Mouse (Mus musculus) layer of hippocampus, adult 2 months (tissue): Measurements from ENCODE around the gene Mtfmt. TPM values are rescaled to one million over a fixed set of nuclear protein-coding genes. Genes with fewer than 3 reads are reported as not detected.

Experiments used
- DNase-seq, 2 experiments: peaks; one replicate each; pipeline ENCODE4 v3.0.0; 2022; ENCODE audit warnings: low spot score in 2 of 2
- H3K27ac ChIP-seq: fragments of 200-600 bp; 2 replicates; pipeline ENCODE4 v1.8.1; 2022
- H3K4me3 ChIP-seq: fragments of 200-600 bp; 2 replicates; pipeline ENCODE4 v1.8.1; 2022; ENCODE audit warnings: mild to moderate bottlenecking
- CTCF ChIP-seq: fragments of 200-600 bp; conservative IDR thresholded peaks from 2 replicates; pipeline ENCODE4 v1.8.1; 2022; ENCODE audit warnings: antibody characterized with exemption, mild to moderate bottlenecking, moderate library complexity
- long read RNA-seq, 2 experiments: library from polyadenylated mRNA; stranded (forward); transcript quantifications; one replicate each; pipeline ENCODE4 v2.0.0; 2021; ENCODE audit warnings: borderline mapping rate in 2 of 2
- total RNA-seq, 2 experiments: library from RNA; stranded (reverse); gene quantifications; 2 replicates each; pipeline ENCODE4 v1.2.3; 2021

The Mtfmt gene
- 10 to 100 TPM; 18.5 to 20.3 TPM for total RNA-seq
- long read RNA-seq, experiment 1, transcript Mtfmt-201 (9 exons, 2,042 nt), result major isoform, 9 of 10 reads
- long read RNA-seq, experiment 1, partial matches to known transcripts, result 0 of 10 reads
- long read RNA-seq, experiment 1, other reads (novel, unspliced or antisense), result 1 of 10 reads
- long read RNA-seq, experiment 2, transcript Mtfmt-201 (9 exons, 2,042 nt), result major isoform, 10 of 12 reads
- long read RNA-seq, experiment 2, partial matches to known transcripts, result 0 of 12 reads
- long read RNA-seq, experiment 2, other reads (novel, unspliced or antisense), result 1 of 12 reads

GRCm38 (mm10) chr9:65435671-65436301, at the start of gene Mtfmt:
Gene Mtfmt (plus strand): TSS chr9:65435782.
- Histone ChIP-seq H3K4me3 (peak within 1 kb of the TSS; percentile 86), H3K27ac (peak within 1 kb of the TSS; percentile 88)
- TF ChIP-seq CTCF, result no peak
- DNase-seq, result peak; percentile 91 to 93

DNA sequence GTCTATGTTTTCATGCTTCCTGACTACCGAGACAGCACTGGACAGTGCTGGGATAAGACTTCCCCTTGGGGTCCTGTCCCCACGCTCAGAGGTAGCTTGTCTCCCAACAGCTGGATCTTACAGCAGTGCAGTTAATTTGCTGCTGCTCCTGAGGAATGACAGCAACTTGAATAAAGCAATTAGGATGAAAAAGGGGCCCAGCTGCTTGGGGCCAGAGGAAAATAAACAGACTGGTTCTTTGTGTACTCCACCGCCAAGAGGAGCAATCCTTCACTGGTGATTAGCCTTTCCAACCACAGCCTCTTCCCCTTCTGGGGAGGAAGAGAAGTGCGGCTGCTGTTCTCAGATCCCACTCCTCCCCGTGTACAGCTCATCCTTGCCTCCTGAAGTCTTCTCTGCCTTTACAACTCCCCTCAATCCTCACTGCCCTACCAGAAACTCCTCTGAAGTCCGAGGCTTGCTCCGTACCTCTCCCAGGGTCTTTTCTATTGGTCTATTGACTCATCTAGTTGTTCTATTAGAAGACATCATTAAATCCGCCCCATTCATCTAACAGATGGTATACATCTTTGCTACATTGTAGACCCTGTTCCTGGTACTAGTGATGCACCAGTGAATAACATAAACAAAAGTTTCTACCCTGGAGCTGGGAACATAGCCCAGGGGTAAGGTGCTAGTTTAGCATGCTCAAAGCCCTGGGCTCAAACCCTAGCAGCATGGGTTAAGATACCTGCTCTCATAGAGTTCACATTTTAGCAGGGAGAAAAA, 49.0 kb upstream of the Mtfmt start:
- TF ChIP-seq CTCF, result peak; percentile 47
- Histone ChIP-seq H3K4me3 (no peak overlapping the region), H3K27ac (no peak overlapping the region)
- no peak for DNase-seq

- TF ChIP-seq CTCF, result no peak
- DNase-seq, result no peak
- Histone ChIP-seq H3K4me3 (peak overlapping the region; percentile 30), H3K27ac (no peak overlapping the region)
Observed at GRCm38 (mm10) chr9:65390752-65391612, 44.6 kb upstream of the Mtfmt start.

GRCm38 (mm10) chr9:65391613-65391964, 44.0 kb upstream of the Mtfmt start, which contains the start of gene Kbtbd13:
Gene Kbtbd13 (minus strand): TSS chr9:65391652.
- Histone ChIP-seq H3K4me3 (peak within 1 kb of the TSS; percentile 30), H3K27ac (no peak within 1 kb of the TSS)
- DNase-seq, result no peak
- TF ChIP-seq CTCF, result no peak

GRCm38 (mm10) chr9:65392638-65393364, 42.8 kb upstream of the Mtfmt start:
- DNase-seq, result peak; percentile 37 to 68
- H3K27ac ChIP-seq, result no peak overlapping the region
- peak; percentile 86 for TF ChIP-seq CTCF

DNA sequence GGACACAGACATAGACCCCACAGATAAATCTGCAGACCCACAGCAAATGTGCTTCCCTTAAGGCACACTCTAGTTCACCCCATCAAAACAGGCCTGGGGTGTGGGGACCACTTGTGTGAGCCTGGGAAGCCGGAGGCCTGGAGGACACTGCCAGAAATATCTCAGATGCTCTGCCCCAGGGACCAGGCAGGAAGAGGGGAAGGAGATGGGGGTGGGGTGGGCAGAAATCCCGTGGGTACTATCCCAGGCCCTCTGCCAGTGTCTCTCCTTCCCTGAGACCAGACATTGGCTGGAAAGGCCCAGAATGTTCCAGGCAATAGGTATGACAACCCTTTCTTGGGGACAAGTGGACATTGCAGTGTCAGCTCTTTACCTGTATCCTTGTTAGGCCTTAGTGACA, 42.0 kb upstream of the Mtfmt start:
- no peak for TF ChIP-seq CTCF
- Histone ChIP-seq H3K27ac (no peak overlapping the region), H3K4me3 (no peak overlapping the region)
- DNase-seq, result no peak

More at GRCm38 (mm10) chr9:65392638-65393364, 42.8 kb upstream of the Mtfmt start:
- no peak overlapping the region for H3K4me3 ChIP-seq

- H3K4me3 ChIP-seq, result no peak overlapping the region
- H3K27ac ChIP-seq, result no peak overlapping the region
- TF ChIP-seq CTCF, result no peak
- no peak for DNase-seq
Observed at GRCm38 (mm10) chr9:65394360-65394759, 41.2 kb upstream of the Mtfmt start.

DNA sequence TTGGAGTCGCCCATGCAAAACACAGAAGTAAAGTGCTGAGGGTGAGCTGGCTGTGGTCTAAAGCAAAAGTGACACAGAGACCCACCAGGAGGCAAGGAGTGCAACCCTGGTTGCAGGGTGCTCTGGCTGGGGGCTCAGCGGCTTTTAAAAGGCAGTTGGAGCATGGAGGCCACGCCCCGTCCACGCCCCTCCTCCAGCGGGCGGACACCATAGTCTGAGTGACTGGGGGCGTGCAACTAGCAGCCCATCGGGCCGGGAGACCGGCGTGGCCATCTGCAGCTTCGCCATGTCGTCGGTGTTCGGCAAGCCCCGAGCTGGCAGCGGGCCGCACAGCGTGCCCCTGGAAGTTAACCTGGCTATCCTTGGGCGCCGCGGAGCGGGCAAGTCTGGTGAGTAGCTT, 37.3 kb upstream of the Mtfmt start, which contains the start of gene Rasl12:
TSS of gene Rasl12 (plus strand) at position 228 of the 400 bp plus-strand sequence.
- Histone ChIP-seq H3K4me3 (peak within 1 kb of the TSS; percentile 64), H3K27ac (peak within 1 kb of the TSS; percentile 62; the same call in 1 of the 2 replicates)
- TF ChIP-seq CTCF, result no peak
- peak in 1 of 2 experiments; percentile 20 for DNase-seq

- no peak for TF ChIP-seq CTCF
- DNase-seq, result no peak
- H3K27ac ChIP-seq, result no peak overlapping the region
- H3K4me3 ChIP-seq, result no peak overlapping the region
Observed at GRCm38 (mm10) chr9:65399934-65400333, 35.6 kb upstream of the Mtfmt start.

- peak; percentile 63 to 65 for DNase-seq
- peak overlapping the region; percentile 69; the same call in 1 of the 2 replicates for H3K27ac ChIP-seq
- peak overlapping the region; percentile 10; the same call in 1 of the 2 replicates for H3K4me3 ChIP-seq
- peak; percentile 31 for TF ChIP-seq CTCF
Observed at GRCm38 (mm10) chr9:65404331-65405183, 31.0 kb upstream of the Mtfmt start.

DNA sequence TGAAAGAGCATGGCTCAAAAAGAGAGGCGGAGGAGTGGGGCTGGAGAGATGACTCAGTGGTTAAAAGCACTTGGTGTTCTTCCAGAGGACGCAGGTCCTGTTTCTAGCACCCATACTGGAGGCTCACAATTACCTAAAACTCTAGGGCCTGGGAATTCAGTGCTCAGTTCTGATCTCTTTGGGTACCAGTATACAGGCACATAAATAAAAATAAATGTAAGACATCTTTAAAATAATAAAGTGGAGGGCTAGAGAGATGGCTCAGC, 30.5 kb upstream of the Mtfmt start:
- Histone ChIP-seq H3K27ac (no peak overlapping the region), H3K4me3 (no peak overlapping the region)
- DNase-seq, result no peak
- TF ChIP-seq CTCF, result no peak
